Mouse (Mus musculus) forebrain, embryonic 14.5 days (tissue): ENCODE measurements at regions not wholly inside any gene's neighbourhood (a gene's known extent, or its start where the extent isn't known, plus 50 kb on each side); places are given as distances from the start of the nearest gene placed in this dataset.

ENCODE experiments used
- ATAC-seq: fragments of 200-750 bp; cut with Nextera tagmentation; 2 replicates; pipeline ENCODE4 v1.8.0; 2017; ENCODE audit warnings: mild to moderate bottlenecking, moderate library complexity
- DNase-seq: peaks from one replicate; pipeline ENCODE4 v3.0.0-alpha.2; 2015; ENCODE audit warnings: low spot score
- H3K27ac ChIP-seq: fragments of 300-500 bp; sonication (generic); 2 replicates; pipeline ENCODE4 v1.5.1; 2014; ENCODE audit warnings: low read depth, mild to moderate bottlenecking, control low read depth, low read length, moderate library complexity
- H3K27me3 ChIP-seq: fragments of 300-500 bp; sonication (generic); replicated peaks from 2 replicates; pipeline ENCODE4 v1.6.1; 2014; ENCODE audit warnings: low read length, control low read depth, mixed read lengths; ENCODE audit not compliant: control insufficient read depth, insufficient read depth
- H3K36me3 ChIP-seq: fragments of 300-500 bp; sonication (generic); 2 replicates; pipeline ENCODE4 v1.6.1; 2014; ENCODE audit warnings: low read length, control low read depth; ENCODE audit not compliant: control insufficient read depth, insufficient read depth
- H3K4me1 ChIP-seq: fragments of 300-500 bp; sonication (generic); 2 replicates; pipeline ENCODE4 v1.6.1; 2014; ENCODE audit warnings: antibody characterized with exemption, low read length, control low read depth; ENCODE audit not compliant: control insufficient read depth, insufficient read depth
- H3K4me2 ChIP-seq: fragments of 300-500 bp; sonication (generic); 2 replicates; pipeline ENCODE4 v1.6.1; 2014; ENCODE audit warnings: mild to moderate bottlenecking, control low read depth, low read length
- H3K4me3 ChIP-seq: fragments of 300-500 bp; sonication (generic); 2 replicates; pipeline ENCODE4 v1.5.1; 2014; ENCODE audit warnings: low read depth, low read length, control low read depth
- H3K9ac ChIP-seq: fragments of 300-500 bp; sonication (generic); 2 replicates; pipeline ENCODE4 v1.6.1; 2014; ENCODE audit warnings: mild to moderate bottlenecking, low read length, control low read depth, moderate library complexity
- H3K9me3 ChIP-seq: fragments of 300-500 bp; sonication (generic); replicated peaks from 2 replicates; pipeline ENCODE4 v1.6.1; 2016; ENCODE audit warnings: low read length, control low read depth, mixed read lengths; ENCODE audit not compliant: control insufficient read depth
- whole genome bisulfite sequencing: fragments of 180-500 bp; shearing (Covaris S2); extraction: QIAGEN DNeasy Blood & Tissue Kit; methylation state at CpG from one replicate; pipeline ENCODE4 v1.1.7; 2014; 5-methylcytosine and 5-hydroxymethylcytosine counted together

DNA sequence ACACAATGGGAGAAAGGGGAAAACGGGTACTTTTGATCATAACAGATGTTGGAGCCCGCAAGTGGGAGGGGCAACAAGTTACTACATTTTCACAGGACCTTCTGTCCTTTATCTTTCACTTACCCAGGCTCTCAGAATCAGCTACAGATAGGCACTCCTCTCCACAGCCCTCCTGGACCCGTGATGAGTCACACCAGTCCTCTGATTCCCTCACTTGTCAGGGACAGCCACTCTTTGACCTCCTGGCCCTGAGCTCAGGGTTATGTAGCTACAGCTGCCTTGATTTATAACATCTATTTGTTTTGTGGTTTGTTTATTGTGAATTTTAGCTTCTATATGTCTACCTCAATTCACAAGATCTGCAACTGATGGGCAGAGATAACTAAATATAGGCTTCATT is 312.7 kb upstream of the Rora start:
- no peaks in the 10 kb centered on the region for H3K4me1 ChIP-seq
- H3K9me3 ChIP-seq = no peaks in the 10 kb centered on the region
- no peak overlapping the region for H3K9ac ChIP-seq
- H3K4me2 ChIP-seq = no peak overlapping the region
- DNase-seq = no peak
- no peak overlapping the region for H3K4me3 ChIP-seq
- H3K36me3 ChIP-seq = no peaks in the 10 kb centered on the region
- H3K27me3 ChIP-seq = no peaks in the 10 kb centered on the region
- 73% methylated on average over 3 of the region's 3 CpGs for WGBS
- H3K27ac ChIP-seq = no peak overlapping the region
- ATAC-seq = no peak

DNA sequence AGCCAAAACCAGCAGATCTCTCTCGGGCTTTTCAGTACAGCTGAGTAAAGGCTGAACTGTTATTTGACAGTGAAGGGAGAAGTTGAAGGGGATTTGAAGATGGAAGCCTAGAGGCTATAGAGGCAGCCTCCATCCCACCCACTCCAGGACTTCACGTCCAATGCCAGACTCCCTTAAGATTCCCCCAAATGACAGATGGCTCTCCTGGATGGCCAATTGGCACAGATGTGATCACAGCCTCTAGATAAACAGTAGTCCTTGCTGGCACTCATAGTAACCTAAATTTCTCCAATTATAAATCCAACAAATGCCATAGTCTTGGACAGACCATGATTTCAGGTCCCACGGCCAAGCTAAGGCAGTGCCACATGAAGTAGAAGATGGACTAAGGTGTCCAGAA is 312.1 kb upstream of the Rora start:
- no peaks in the 10 kb centered on the region for H3K9me3 ChIP-seq
- H3K4me1 ChIP-seq = no peaks in the 10 kb centered on the region
- no peak overlapping the region for H3K4me3 ChIP-seq
- 92% methylated on average over 3 of the region's 3 CpGs for WGBS
- H3K9ac ChIP-seq = no peak overlapping the region
- H3K36me3 ChIP-seq = no peaks in the 10 kb centered on the region
- ATAC-seq (no peak), DNase-seq (no peak)
- no peak overlapping the region for H3K4me2 ChIP-seq
- H3K27ac ChIP-seq = no peak overlapping the region
- no peaks in the 10 kb centered on the region for H3K27me3 ChIP-seq

DNA sequence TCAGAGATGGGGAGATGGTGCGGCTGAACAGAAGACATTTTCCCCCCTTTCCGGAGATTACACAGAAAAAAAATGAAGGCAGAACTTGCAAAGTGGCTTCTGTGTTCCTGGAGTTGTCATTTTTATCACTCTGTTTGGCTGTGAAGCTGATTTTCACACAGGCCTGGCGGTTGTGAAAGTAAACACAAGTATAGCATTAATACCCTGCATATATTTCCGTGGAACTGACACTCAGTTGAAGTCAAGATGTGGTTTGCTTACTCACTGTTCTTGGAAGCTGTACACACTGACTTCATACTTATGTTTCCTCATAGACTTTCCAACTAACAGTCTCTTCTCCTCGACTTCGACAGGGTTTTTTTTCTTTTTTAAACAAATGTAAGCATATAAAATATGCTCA is 306.2 kb upstream of the Rora start:
- WGBS = 82% methylated on average over 6 of the region's 6 CpGs
- H3K27me3 ChIP-seq = no peaks in the 10 kb centered on the region
- H3K4me3 ChIP-seq = no peak overlapping the region
- no peaks in the 10 kb centered on the region for H3K36me3 ChIP-seq
- H3K4me1 ChIP-seq = no peaks in the 10 kb centered on the region
- no peak overlapping the region for H3K9ac ChIP-seq
- no peak overlapping the region for H3K4me2 ChIP-seq
- ATAC-seq (no peak), DNase-seq (peak; percentile 41)
- H3K9me3 ChIP-seq = no peaks in the 10 kb centered on the region
- no peak overlapping the region for H3K27ac ChIP-seq

DNA sequence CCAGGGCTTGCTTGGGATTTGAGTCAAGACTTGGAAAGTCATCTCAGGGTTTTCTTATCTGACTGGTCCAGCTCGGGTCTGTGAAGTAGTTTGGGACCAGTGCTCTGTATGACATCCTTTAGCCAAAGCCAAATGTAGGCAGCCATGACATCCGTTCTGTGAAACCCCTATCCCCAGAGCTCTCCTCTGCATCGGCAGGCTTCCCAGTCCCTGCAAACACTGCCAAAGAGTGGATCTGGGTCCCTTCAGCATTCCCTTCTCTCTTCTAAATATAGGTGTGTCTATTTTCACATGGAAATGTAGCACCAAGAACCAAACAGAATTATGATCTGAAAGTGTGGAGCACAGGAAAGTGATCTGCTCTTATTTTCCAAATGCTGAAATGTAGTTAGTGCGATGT is 302.1 kb upstream of the Rora start:
- H3K9ac ChIP-seq = no peak overlapping the region
- 92% methylated on average over 4 of the region's 4 CpGs for WGBS
- no peaks in the 10 kb centered on the region for H3K36me3 ChIP-seq
- no peak overlapping the region for H3K4me2 ChIP-seq
- no peaks in the 10 kb centered on the region for H3K27me3 ChIP-seq
- no peaks in the 10 kb centered on the region for H3K9me3 ChIP-seq
- H3K4me3 ChIP-seq = no peak overlapping the region
- DNase-seq = no peak
- ATAC-seq = no peak
- no peaks in the 10 kb centered on the region for H3K4me1 ChIP-seq
- no peak overlapping the region for H3K27ac ChIP-seq

DNA sequence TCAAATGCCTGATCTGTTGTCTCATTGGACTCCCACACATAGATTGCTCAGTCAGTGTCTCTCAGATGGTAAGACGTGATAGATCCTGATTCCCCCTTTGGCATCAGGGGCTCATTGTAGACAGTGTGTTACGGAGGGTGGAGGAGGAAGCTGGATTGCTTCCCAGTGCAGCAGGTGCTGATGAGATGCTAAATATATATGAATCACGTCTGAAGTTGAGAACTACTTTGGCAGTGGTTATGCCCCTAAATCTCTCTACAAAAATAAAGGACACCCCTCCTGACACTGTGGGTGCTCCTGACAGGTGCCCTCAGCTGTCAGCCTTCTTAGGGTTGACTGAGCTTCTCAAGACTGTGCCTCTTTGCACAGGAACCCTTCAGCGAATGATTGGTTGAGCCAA is 299.1 kb upstream of the Rora start:
- Histone ChIP-seq H3K4me1 (no peaks in the 10 kb centered on the region), H3K9me3 (no peaks in the 10 kb centered on the region), H3K27me3 (no peaks in the 10 kb centered on the region), H3K36me3 (no peaks in the 10 kb centered on the region), H3K27ac (no peak overlapping the region), H3K4me3 (no peak overlapping the region), H3K9ac (no peak overlapping the region), H3K4me2 (no peak overlapping the region)
- 69% methylated on average over 4 of the region's 4 CpGs for WGBS
- peak; percentile 34 for DNase-seq
- no peak for ATAC-seq

DNA sequence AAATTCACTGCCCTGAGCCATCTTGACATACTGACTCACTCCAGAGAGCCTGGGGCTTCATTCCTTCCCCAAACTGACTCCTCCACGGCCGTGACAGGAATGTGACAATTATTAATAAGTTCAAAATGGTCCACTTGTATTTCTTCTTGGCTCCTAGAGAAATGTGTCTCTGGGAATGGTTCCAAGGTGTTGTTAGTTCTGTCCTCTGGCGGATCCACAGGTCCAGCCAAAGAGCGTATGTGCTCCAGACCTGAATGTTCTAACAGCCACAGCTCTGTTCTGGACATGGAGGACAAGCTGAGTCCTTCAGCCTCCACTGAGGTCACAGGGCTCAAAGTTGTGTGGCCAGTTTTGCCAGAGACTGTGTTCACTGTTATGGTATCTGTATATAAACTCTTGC is 297.5 kb upstream of the Rora start:
- WGBS = 97% methylated on average over 4 of the region's 4 CpGs
- no peak for DNase-seq
- Histone ChIP-seq H3K4me3 (no peak overlapping the region), H3K4me2 (no peak overlapping the region), H3K4me1 (no peaks in the 10 kb centered on the region), H3K27ac (no peak overlapping the region), H3K27me3 (no peaks in the 10 kb centered on the region), H3K9me3 (no peaks in the 10 kb centered on the region), H3K36me3 (no peaks in the 10 kb centered on the region), H3K9ac (no peak overlapping the region)
- ATAC-seq = no peak

DNA sequence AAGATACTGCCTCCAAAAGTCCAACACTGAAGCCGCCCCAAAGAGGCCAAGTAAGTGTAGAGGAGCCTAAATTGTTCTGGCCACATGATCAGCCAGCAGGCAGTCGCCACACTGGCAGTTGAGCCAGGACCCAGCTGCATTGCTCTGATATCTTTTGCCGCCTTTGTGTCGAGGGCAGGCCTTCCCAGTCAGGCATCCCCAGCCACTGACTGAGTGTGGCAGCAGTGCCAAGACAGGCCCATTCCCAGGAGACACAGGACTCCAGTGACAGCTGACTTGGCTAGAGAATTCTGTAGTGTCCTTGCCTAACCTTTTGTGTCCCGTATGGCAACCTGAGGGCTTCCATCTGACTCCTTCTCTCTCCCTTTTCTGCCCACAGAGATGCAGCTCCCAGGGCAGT is 296.4 kb upstream of the Rora start:
- H3K4me3 ChIP-seq = no peak overlapping the region
- no peaks in the 10 kb centered on the region for H3K27me3 ChIP-seq
- H3K27ac ChIP-seq = no peak overlapping the region
- H3K36me3 ChIP-seq = no peaks in the 10 kb centered on the region
- 81% methylated on average over 5 of the region's 5 CpGs for WGBS
- no peak for DNase-seq
- H3K9ac ChIP-seq = no peak overlapping the region
- H3K9me3 ChIP-seq = no peaks in the 10 kb centered on the region
- H3K4me1 ChIP-seq = no peaks in the 10 kb centered on the region
- no peak for ATAC-seq
- no peak overlapping the region for H3K4me2 ChIP-seq

DNA sequence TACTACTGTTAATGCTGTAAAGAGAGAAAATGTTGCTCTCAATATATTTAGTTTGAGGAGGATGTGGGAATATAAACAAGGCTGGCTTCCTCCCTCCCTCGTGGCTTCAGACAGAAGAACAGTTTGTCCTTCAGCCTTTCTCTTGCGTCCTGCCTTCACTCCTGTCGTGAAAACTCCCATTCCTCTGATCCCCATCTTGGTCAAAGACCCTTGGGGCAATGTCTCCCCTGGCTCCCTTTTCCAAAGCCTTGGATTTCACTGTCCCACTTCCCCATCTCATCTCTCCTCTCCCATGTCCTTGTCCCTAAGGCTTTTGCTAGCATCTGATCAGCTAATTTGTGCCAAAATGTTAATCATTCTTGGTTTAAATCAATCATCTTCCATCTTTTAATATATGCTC is 286.6 kb upstream of the Rora start:
- Histone ChIP-seq H3K27me3 (no peaks in the 10 kb centered on the region), H3K27ac (no peak overlapping the region), H3K36me3 (no peaks in the 10 kb centered on the region), H3K4me2 (no peak overlapping the region), H3K4me3 (no peak overlapping the region), H3K9me3 (no peaks in the 10 kb centered on the region), H3K9ac (no peak overlapping the region), H3K4me1 (no peaks in the 10 kb centered on the region)
- WGBS = 87% methylated on average over 3 of the region's 3 CpGs
- DNase-seq (no peak), ATAC-seq (no peak)

DNA sequence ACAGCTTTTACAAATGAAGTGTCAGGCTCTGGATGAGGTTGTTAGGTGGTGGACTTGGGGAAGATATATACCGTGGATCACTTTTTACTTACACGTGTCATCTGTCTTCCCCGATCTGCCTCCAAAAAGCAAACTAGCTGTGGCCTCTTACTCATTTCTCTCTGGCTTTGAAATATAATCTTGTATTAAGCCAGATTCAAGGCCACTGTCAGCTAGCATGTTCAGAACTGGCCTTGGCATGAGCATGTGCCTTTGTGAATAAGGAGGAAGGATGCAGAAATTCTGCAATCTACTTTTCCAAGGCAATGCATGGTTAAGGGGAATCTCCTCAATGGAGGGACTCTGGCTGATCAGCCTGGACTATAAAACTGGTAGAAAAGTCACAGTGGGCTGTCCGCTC is 286.0 kb upstream of the Rora start:
- no peak for ATAC-seq
- H3K4me2 ChIP-seq = no peak overlapping the region
- H3K4me3 ChIP-seq = no peak overlapping the region
- no peaks in the 10 kb centered on the region for H3K4me1 ChIP-seq
- H3K27ac ChIP-seq = no peak overlapping the region
- H3K36me3 ChIP-seq = no peaks in the 10 kb centered on the region
- DNase-seq = no peak
- H3K27me3 ChIP-seq = no peaks in the 10 kb centered on the region
- H3K9ac ChIP-seq = no peak overlapping the region
- no peaks in the 10 kb centered on the region for H3K9me3 ChIP-seq
- 90% methylated on average over 4 of the region's 4 CpGs for WGBS

DNA sequence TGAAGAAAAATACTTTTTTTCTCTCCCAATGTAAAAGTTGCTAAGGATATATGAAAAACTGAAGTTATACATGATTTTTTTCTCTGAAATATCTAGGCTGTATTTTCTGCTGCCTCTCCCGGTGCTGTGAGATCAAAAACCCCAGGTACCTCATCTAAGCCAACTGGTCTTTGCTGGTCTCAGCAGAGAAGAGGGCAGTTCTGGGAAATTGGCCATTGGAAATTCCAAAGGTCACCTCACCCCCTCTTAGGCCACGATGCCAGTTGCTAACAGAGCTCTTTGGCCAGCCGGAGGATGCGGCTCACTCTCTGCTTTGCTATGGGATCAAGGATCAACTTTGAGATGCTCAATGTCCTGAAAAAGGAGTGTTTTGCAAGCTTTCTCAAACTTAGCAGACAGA is 280.9 kb upstream of the Rora start:
- DNase-seq (no peak), ATAC-seq (no peak)
- Histone ChIP-seq H3K27ac (no peak overlapping the region), H3K36me3 (no peaks in the 10 kb centered on the region), H3K4me3 (no peak overlapping the region), H3K4me1 (no peaks in the 10 kb centered on the region), H3K9ac (no peak overlapping the region), H3K4me2 (no peak overlapping the region), H3K9me3 (no peaks in the 10 kb centered on the region), H3K27me3 (no peaks in the 10 kb centered on the region)
- 89% methylated on average over 4 of the region's 4 CpGs for WGBS
